Mouse (Mus musculus) liver, embryonic 14.5 days (tissue): ENCODE results near the gene Sik3.

Source experiments
- CTCF ChIP-seq: IDR thresholded peaks from 2 replicates; pipeline ENCODE4 v1.5.1; 2016; ENCODE audit warnings: antibody characterized with exemption, low read depth, control low read depth
- EP300 ChIP-seq: IDR thresholded peaks from 2 replicates; pipeline ENCODE4 v1.6.1; 2016; ENCODE audit warnings: antibody characterized with exemption, low read depth

GRCm38 (mm10) chr9:46230450-46230975 lies 217.9 kb downstream of the Sik3 start:
- no peak for TF ChIP-seq CTCF
- no peak for TF ChIP-seq EP300
